Mouse (Mus musculus): Measurements from ENCODE around the gene Gp1ba. TPM values are rescaled to one million over a fixed set of nuclear protein-coding genes. Genes with fewer than 3 reads are reported as not detected.

Gene Gp1ba
- polyA plus RNA-seq, 1 experiment from 2014 or later = 0.15 TPM

Other genes starting within 250 kb of the Gp1ba start
- gene Pelp1, start 229.1 kb upstream of the Gp1ba start, polyA plus RNA-seq (2015; fragmentation: Nextera tagmentation; extraction: Ambion mirVana) = 29.7 and 33.0 TPM in 2 replicates
- gene Arrb2, start 206.5 kb upstream of the Gp1ba start, polyA plus RNA-seq (2015; fragmentation: Nextera tagmentation; extraction: Ambion mirVana) = 53.6 and 59.7 TPM in 2 replicates
- 44.4 and 45.0 TPM in 2 replicates for gene Med11, start 187.2 kb upstream of the Gp1ba start, polyA plus RNA-seq (2015; fragmentation: Nextera tagmentation; extraction: Ambion mirVana)
- 0.60 and 1.0 TPM in 2 replicates for gene Zmynd15, start 179.7 kb upstream of the Gp1ba start, polyA plus RNA-seq (2015; fragmentation: Nextera tagmentation; extraction: Ambion mirVana)
- gene Cxcl16, start 179.1 kb upstream of the Gp1ba start, polyA plus RNA-seq (2015; fragmentation: Nextera tagmentation; extraction: Ambion mirVana) = 7.4 and 8.5 TPM in 2 replicates
- gene Tm4sf5, start 133.9 kb upstream of the Gp1ba start, polyA plus RNA-seq (2015; fragmentation: Nextera tagmentation; extraction: Ambion mirVana) = 1.5 and 6.4 TPM in 2 replicates
- gene Vmo1, start 124.5 kb upstream of the Gp1ba start, polyA plus RNA-seq (2015; fragmentation: Nextera tagmentation; extraction: Ambion mirVana) = 0.32 and 0.96 TPM in 2 replicates
- gene Gltpd2, start 119.9 kb upstream of the Gp1ba start, polyA plus RNA-seq (2015; fragmentation: Nextera tagmentation; extraction: Ambion mirVana) = 0.15 and 0.41 TPM in 2 replicates
- 756 and 815 TPM in 2 replicates for gene Psmb6, start 113.8 kb upstream of the Gp1ba start, polyA plus RNA-seq (2015; fragmentation: Nextera tagmentation; extraction: Ambion mirVana)
- not detected in 2 replicates for gene Gm40193, start 106.2 kb upstream of the Gp1ba start, polyA plus RNA-seq (2015; fragmentation: Nextera tagmentation; extraction: Ambion mirVana)
- 16.1 and 18.1 TPM in 2 replicates for gene Pld2, start 99.1 kb upstream of the Gp1ba start, polyA plus RNA-seq (2015; fragmentation: Nextera tagmentation; extraction: Ambion mirVana)
- 15.0 and 16.6 TPM in 2 replicates for gene Mink1, start 76.2 kb upstream of the Gp1ba start, polyA plus RNA-seq (2015; fragmentation: Nextera tagmentation; extraction: Ambion mirVana)
- gene 4930544D05Rik, start 23.3 kb upstream of the Gp1ba start, polyA plus RNA-seq (2015; fragmentation: Nextera tagmentation; extraction: Ambion mirVana) = not detected in 2 replicates
- 0.23 and 0.40 TPM in 2 replicates for gene Chrne, start 19.9 kb upstream of the Gp1ba start, polyA plus RNA-seq (2015; fragmentation: Nextera tagmentation; extraction: Ambion mirVana)
- gene Rnf167, start 8.1 kb downstream of the Gp1ba start, polyA plus RNA-seq (2015; fragmentation: Nextera tagmentation; extraction: Ambion mirVana) = 100 and 109 TPM in 2 replicates
- 169 and 174 TPM in 2 replicates for gene Slc25a11, start 8.4 kb downstream of the Gp1ba start, polyA plus RNA-seq (2015; fragmentation: Nextera tagmentation; extraction: Ambion mirVana)
- 679 and 994 TPM in 2 replicates for gene Pfn1, start 15.5 kb downstream of the Gp1ba start, polyA plus RNA-seq (2015; fragmentation: Nextera tagmentation; extraction: Ambion mirVana)
- gene Eno3, start 18.1 kb downstream of the Gp1ba start, polyA plus RNA-seq (2015; fragmentation: Nextera tagmentation; extraction: Ambion mirVana) = 12.6 and 17.5 TPM in 2 replicates
- 159 and 165 TPM in 2 replicates for gene Spag7, start 30.3 kb downstream of the Gp1ba start, polyA plus RNA-seq (2015; fragmentation: Nextera tagmentation; extraction: Ambion mirVana)
- gene Camta2, start 49.0 kb downstream of the Gp1ba start, polyA plus RNA-seq (2015; fragmentation: Nextera tagmentation; extraction: Ambion mirVana) = 25.6 and 29.0 TPM in 2 replicates
- gene Inca1, start 61.0 kb downstream of the Gp1ba start, polyA plus RNA-seq (2015; fragmentation: Nextera tagmentation; extraction: Ambion mirVana) = 1.2 and 1.4 TPM in 2 replicates
- 1.6 and 1.7 TPM in 2 replicates for gene Kif1c, start 61.4 kb downstream of the Gp1ba start, polyA plus RNA-seq (2015; fragmentation: Nextera tagmentation; extraction: Ambion mirVana)
- 15.8 and 16.3 TPM in 2 replicates for gene Zfp3, start 125.1 kb downstream of the Gp1ba start, polyA plus RNA-seq (2015; fragmentation: Nextera tagmentation; extraction: Ambion mirVana)
- 0.18 and 0.28 TPM in 2 replicates for gene Scimp, start 173.5 kb downstream of the Gp1ba start, polyA plus RNA-seq (2015; fragmentation: Nextera tagmentation; extraction: Ambion mirVana)
- gene Rabep1, start 205.7 kb downstream of the Gp1ba start, polyA plus RNA-seq (2015; fragmentation: Nextera tagmentation; extraction: Ambion mirVana) = 77.1 and 83.3 TPM in 2 replicates